Mouse (Mus musculus) hindbrain, embryonic 13.5 days (tissue): ENCODE measurements around the gene Spata45. TPM values are rescaled to one million over a fixed set of nuclear protein-coding genes. Genes with fewer than 3 reads are reported as not detected.

ENCODE experiments used
- ATAC-seq: fragments of 200-750 bp; cut with Nextera tagmentation; 2 replicates; pipeline ENCODE4 v1.8.0; 2017; ENCODE audit warnings: moderate TSS enrichment; ENCODE audit not compliant: low FRiP score
- H3K27ac ChIP-seq: fragments of 300-500 bp; sonication (generic); 2 replicates; pipeline ENCODE4 v1.5.1; 2015; ENCODE audit warnings: inconsistent platforms, mild to moderate bottlenecking, moderate library complexity
- H3K27me3 ChIP-seq: fragments of 300-500 bp; sonication (generic); 2 replicates; pipeline ENCODE4 v1.6.1; 2015; ENCODE audit warnings: mild to moderate bottlenecking, inconsistent platforms
- H3K36me3 ChIP-seq: fragments of 300-500 bp; sonication (generic); 2 replicates; pipeline ENCODE4 v1.6.1; 2015; ENCODE audit warnings: mild to moderate bottlenecking, inconsistent platforms
- H3K4me1 ChIP-seq: fragments of 300-500 bp; sonication (generic); replicated peaks from 2 replicates; pipeline ENCODE4 v1.6.1; 2015; ENCODE audit warnings: inconsistent platforms
- H3K4me2 ChIP-seq: fragments of 300-500 bp; sonication (generic); 2 replicates; pipeline ENCODE4 v1.6.1; 2015; ENCODE audit warnings: inconsistent platforms, mild to moderate bottlenecking, moderate library complexity
- H3K4me3 ChIP-seq: fragments of 300-500 bp; sonication (generic); 2 replicates; pipeline ENCODE4 v1.5.1; 2015; ENCODE audit warnings: mild to moderate bottlenecking, inconsistent platforms
- H3K9ac ChIP-seq: fragments of 300-500 bp; sonication (generic); 2 replicates; pipeline ENCODE4 v1.6.1; 2015; ENCODE audit warnings: mild to moderate bottlenecking, inconsistent platforms
- H3K9me3 ChIP-seq: fragments of 300-500 bp; sonication (generic); 2 replicates; pipeline ENCODE4 v1.6.1; 2016; ENCODE audit warnings: inconsistent platforms
- WGBS: fragments of 180-500 bp; shearing (Covaris S2); methylation state at CpG from one replicate; pipeline ENCODE4 v1.1.7; 2015; 5-methylcytosine and 5-hydroxymethylcytosine counted together
- polyA plus RNA-seq: library from polyadenylated mRNA; unstranded; fragments of >200 nt; fragmentation: Nextera tagmentation; extraction: Ambion mirVana; gene quantifications from 2 replicates; pipeline ENCODE4 v1.2.1, GENCODE M21; 2015

The Spata45 gene
- not detected in 2 replicates for polyA plus RNA-seq

GRCm38 (mm10) chr1:191036554-191037334 is at the start of gene Spata45:
Gene Spata45, plus strand, starts transcription at chr1:191036639.
- Histone ChIP-seq H3K4me1 (no peaks in the 10 kb centered on the region), H3K36me3 (no peaks in the 10 kb centered on the region), H3K27me3 (no peaks in the 10 kb centered on the region), H3K4me3 (no peak within 1 kb of the TSS), H3K9me3 (no peaks in the 10 kb centered on the region), H3K4me2 (no peak within 1 kb of the TSS), H3K27ac (no peak within 1 kb of the TSS), H3K9ac (no peak within 1 kb of the TSS)
- ATAC-seq: no peak
- WGBS: 88% methylated on average over 6 of the region's 6 CpGs

- no peak overlapping the region for H3K4me2 ChIP-seq
- H3K27ac ChIP-seq: no peak overlapping the region
- H3K9ac ChIP-seq: no peak overlapping the region
- 83% methylated on average over 9 of the region's 9 CpGs for WGBS
- no peaks in the 10 kb centered on the region for H3K36me3 ChIP-seq
- no peaks in the 10 kb centered on the region for H3K4me1 ChIP-seq
- H3K4me3 ChIP-seq: no peak overlapping the region
- H3K27me3 ChIP-seq: no peaks in the 10 kb centered on the region
- no peak for ATAC-seq
- no peaks in the 10 kb centered on the region for H3K9me3 ChIP-seq
Measured at GRCm38 (mm10) chr1:190989437-190990082, 46.9 kb upstream of the Spata45 start.

GRCm38 (mm10) chr1:190995548-190995947 is 40.9 kb upstream of the Spata45 start:
- Histone ChIP-seq H3K4me2 (no peak overlapping the region), H3K27me3 (no peaks in the 10 kb centered on the region), H3K9me3 (no peaks in the 10 kb centered on the region), H3K9ac (no peak overlapping the region), H3K27ac (no peak overlapping the region), H3K4me1 (0 out of 2 replicates have a peak, but pooled peaks cover 6% of the 10 kb centered on the region), H3K36me3 (peaks cover 4% of the 10 kb centered on the region; the same call in 1 of the 2 replicates), H3K4me3 (no peak overlapping the region)
- no peak for ATAC-seq
- WGBS: 57% methylated on average over 7 of the region's 7 CpGs

GRCm38 (mm10) chr1:190996346-190996877 is 40.0 kb upstream of the Spata45 start:
- 72% methylated on average over 6 of the region's 6 CpGs for WGBS
- no peak overlapping the region for H3K27ac ChIP-seq

GRCm38 (mm10) chr1:190998027-190998426 is 38.4 kb upstream of the Spata45 start:
- Histone ChIP-seq H3K9me3 (no peaks in the 10 kb centered on the region), H3K4me1 (0 out of 2 replicates have a peak, but pooled peaks cover 6% of the 10 kb centered on the region), H3K4me2 (no peak overlapping the region), H3K27ac (no peak overlapping the region), H3K36me3 (peaks cover 4% of the 10 kb centered on the region; the same call in 1 of the 2 replicates), H3K27me3 (no peaks in the 10 kb centered on the region), H3K4me3 (no peak overlapping the region), H3K9ac (no peak overlapping the region)
- ATAC-seq: no peak
- 85% methylated on average over 1 of the region's 1 CpGs for WGBS

More at GRCm38 (mm10) chr1:190996346-190996877, 40.0 kb upstream of the Spata45 start:
- Histone ChIP-seq H3K4me3 (no peak overlapping the region), H3K4me1 (0 out of 2 replicates have a peak, but pooled peaks cover 6% of the 10 kb centered on the region), H3K27me3 (no peaks in the 10 kb centered on the region), H3K4me2 (no peak overlapping the region), H3K9ac (no peak overlapping the region), H3K36me3 (peaks cover 4% of the 10 kb centered on the region; the same call in 1 of the 2 replicates), H3K9me3 (no peaks in the 10 kb centered on the region)
- no peak for ATAC-seq

- H3K4me1 ChIP-seq: 0 out of 2 replicates have a peak, but pooled peaks cover 2% of the 10 kb centered on the region
- WGBS: 76% methylated on average over 3 of the region's 3 CpGs
- no peaks in the 10 kb centered on the region for H3K27me3 ChIP-seq
- no peak overlapping the region for H3K4me3 ChIP-seq
- peaks cover 20% of the 10 kb centered on the region for H3K36me3 ChIP-seq
- H3K9ac ChIP-seq: no peak overlapping the region
- H3K4me2 ChIP-seq: no peak overlapping the region
- no peak overlapping the region for H3K27ac ChIP-seq
- ATAC-seq: no peak
- no peaks in the 10 kb centered on the region for H3K9me3 ChIP-seq
Measured at GRCm38 (mm10) chr1:191000686-191001085, 35.8 kb upstream of the Spata45 start.

GRCm38 (mm10) chr1:191002201-191002600 is 34.2 kb upstream of the Spata45 start:
- Histone ChIP-seq H3K9me3 (no peaks in the 10 kb centered on the region), H3K4me2 (no peak overlapping the region), H3K27ac (no peak overlapping the region), H3K4me3 (no peak overlapping the region), H3K27me3 (no peaks in the 10 kb centered on the region), H3K4me1 (no peaks in the 10 kb centered on the region), H3K9ac (no peak overlapping the region), H3K36me3 (peaks cover 26% of the 10 kb centered on the region)
- ATAC-seq: no peak
- 65% methylated on average over 6 of the region's 6 CpGs for WGBS

GRCm38 (mm10) chr1:191008707-191009106 is 27.7 kb upstream of the Spata45 start:
- Histone ChIP-seq H3K4me1 (no peaks in the 10 kb centered on the region), H3K36me3 (peaks cover 79% of the 10 kb centered on the region), H3K27ac (no peak overlapping the region), H3K9ac (no peak overlapping the region), H3K4me2 (no peak overlapping the region), H3K27me3 (no peaks in the 10 kb centered on the region), H3K4me3 (no peak overlapping the region), H3K9me3 (no peaks in the 10 kb centered on the region)
- WGBS: 98% methylated on average over 5 of the region's 5 CpGs
- ATAC-seq: no peak

GRCm38 (mm10) chr1:191014271-191014670 is 22.2 kb upstream of the Spata45 start:
- Histone ChIP-seq H3K9ac (no peak overlapping the region), H3K36me3 (peaks cover 51% of the 10 kb centered on the region), H3K4me2 (no peak overlapping the region), H3K4me1 (no peaks in the 10 kb centered on the region), H3K9me3 (no peaks in the 10 kb centered on the region; the same call in 1 of the 2 replicates), H3K27ac (no peak overlapping the region), H3K27me3 (no peaks in the 10 kb centered on the region), H3K4me3 (no peak overlapping the region)
- 97% methylated on average over 3 of the region's 3 CpGs for WGBS
- no peak for ATAC-seq

- Histone ChIP-seq H3K27me3 (no peaks in the 10 kb centered on the region), H3K9me3 (no peaks in the 10 kb centered on the region), H3K36me3 (peaks cover 12% of the 10 kb centered on the region), H3K4me1 (peaks cover 5% of the 10 kb centered on the region), H3K4me2 (no peak overlapping the region), H3K4me3 (no peak overlapping the region), H3K9ac (no peak overlapping the region), H3K27ac (no peak overlapping the region)
- 94% methylated on average over 5 of the region's 5 CpGs for WGBS
- ATAC-seq: no peak
Measured at GRCm38 (mm10) chr1:191019803-191020202, 16.6 kb upstream of the Spata45 start.

GRCm38 (mm10) chr1:191020217-191020924 is 16.1 kb upstream of the Spata45 start:
- Histone ChIP-seq H3K9me3 (no peaks in the 10 kb centered on the region), H3K9ac (no peak overlapping the region), H3K4me2 (no peak overlapping the region), H3K27ac (no peak overlapping the region), H3K4me3 (no peak overlapping the region), H3K27me3 (no peaks in the 10 kb centered on the region), H3K36me3 (peaks cover 10% of the 10 kb centered on the region), H3K4me1 (peaks cover 11% of the 10 kb centered on the region)
- WGBS: 83% methylated on average over 3 of the region's 3 CpGs
- ATAC-seq: no peak

GRCm38 (mm10) chr1:191021016-191021415 is 15.4 kb upstream of the Spata45 start:
- Histone ChIP-seq H3K27ac (no peak overlapping the region), H3K9me3 (no peaks in the 10 kb centered on the region), H3K9ac (no peak overlapping the region), H3K4me2 (no peak overlapping the region), H3K4me3 (no peak overlapping the region), H3K4me1 (peaks cover 12% of the 10 kb centered on the region), H3K27me3 (no peaks in the 10 kb centered on the region), H3K36me3 (peaks cover 10% of the 10 kb centered on the region)
- WGBS: 90% methylated on average over 7 of the region's 7 CpGs
- no peak for ATAC-seq
